Mouse (Mus musculus) stomach, embryonic 16.5 days (tissue): ENCODE measurements around the gene Bola1. TPM values are rescaled to one million over a fixed set of nuclear protein-coding genes. Genes with fewer than 3 reads are reported as not detected.

Experiments used
- ATAC-seq: fragments of 200-750 bp; cut with Nextera tagmentation; 2 replicates; pipeline ENCODE4 v1.8.0; 2017; ENCODE audit warnings: moderate number of reproducible peaks, moderate TSS enrichment; ENCODE audit not compliant: insufficient read depth, low FRiP score
- H3K27ac ChIP-seq: fragments of 300-500 bp; sonication (generic); 2 replicates; pipeline ENCODE4 v1.5.1; 2014; ENCODE audit warnings: low read length
- H3K27me3 ChIP-seq: fragments of 300-500 bp; sonication (generic); 2 replicates; pipeline ENCODE4 v1.6.1; 2014; ENCODE audit warnings: low read length, control low read depth, mixed read lengths; ENCODE audit not compliant: control insufficient read depth, insufficient read depth
- H3K36me3 ChIP-seq: fragments of 300-500 bp; sonication (generic); 2 replicates; pipeline ENCODE4 v1.6.1; 2014; ENCODE audit warnings: low read length; ENCODE audit not compliant: control insufficient read depth, insufficient read depth
- H3K4me1 ChIP-seq: fragments of 300-500 bp; sonication (generic); 2 replicates; pipeline ENCODE4 v1.6.1; 2014; ENCODE audit warnings: low read length, control low read depth, mixed read lengths; ENCODE audit not compliant: control insufficient read depth, insufficient read depth
- H3K4me2 ChIP-seq: fragments of 300-500 bp; sonication (generic); 2 replicates; pipeline ENCODE4 v1.6.1; 2014; ENCODE audit warnings: low read depth, low read length, mixed read lengths
- H3K4me3 ChIP-seq: fragments of 300-500 bp; sonication (generic); replicated peaks from 2 replicates; pipeline ENCODE4 v1.5.1; 2014; ENCODE audit warnings: mild to moderate bottlenecking, low read length
- H3K9ac ChIP-seq: fragments of 300-500 bp; sonication (generic); 2 replicates; pipeline ENCODE4 v1.6.1; 2014; ENCODE audit warnings: low read length
- H3K9me3 ChIP-seq: fragments of 300-500 bp; sonication (generic); replicated peaks from 2 replicates; pipeline ENCODE4 v1.6.1; 2016; ENCODE audit warnings: low read length, control low read depth; ENCODE audit not compliant: control insufficient read depth
- WGBS: fragments of 180-500 bp; shearing (Covaris S2); extraction: QIAGEN DNeasy Blood & Tissue Kit; methylation state at CpG from one replicate; pipeline ENCODE4 v1.1.7; 2014; 5-methylcytosine and 5-hydroxymethylcytosine counted together
- polyA plus RNA-seq: library from polyadenylated mRNA; unstranded; fragments of >200 nt; fragmentation: Nextera tagmentation; extraction: Ambion mirVana; gene quantifications from 2 replicates; pipeline ENCODE4 v1.2.1, GENCODE M21; 2015

The Bola1 gene
- polyA plus RNA-seq, 1 experiment from 2014 or later, result 50.0 TPM

DNA sequence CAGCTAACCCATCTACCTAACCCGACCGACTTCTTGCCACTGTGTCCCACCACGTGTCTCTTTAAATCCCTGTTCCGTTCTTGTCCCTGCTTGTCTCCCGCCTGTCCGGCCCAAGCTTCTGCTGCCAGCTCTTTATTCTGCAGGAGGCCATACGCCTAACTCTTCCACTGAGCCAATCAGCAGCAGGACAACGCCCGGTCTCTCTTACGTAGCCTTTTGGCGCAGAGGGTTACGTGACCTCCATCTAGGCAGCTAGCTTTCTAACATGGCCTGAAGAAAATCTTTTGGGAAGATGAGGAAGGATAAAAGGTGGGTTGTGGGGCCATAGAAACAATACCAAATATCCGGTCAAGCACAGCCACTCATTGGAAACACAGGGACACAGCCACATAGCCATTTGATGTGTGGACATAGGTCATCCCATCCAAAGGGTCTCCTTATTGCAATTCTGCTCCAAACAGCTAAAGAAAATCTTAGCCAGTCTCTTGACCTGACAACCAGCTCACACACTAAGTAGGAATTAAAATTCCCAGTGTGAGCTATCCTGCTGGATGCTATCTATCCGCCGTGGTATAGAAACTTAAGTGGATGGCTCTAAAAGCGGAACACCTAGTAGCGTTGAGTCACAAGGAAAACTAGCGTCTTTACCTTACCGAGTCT is 42.8 kb upstream of the Bola1 start:
- Histone ChIP-seq H3K4me1 (peaks cover 20% of the 10 kb centered on the region), H3K9me3 (no peaks in the 10 kb centered on the region), H3K27me3 (no peaks in the 10 kb centered on the region), H3K9ac (peak overlapping the region; percentile 89), H3K27ac (peak overlapping the region; percentile 99), H3K36me3 (no peaks in the 10 kb centered on the region), H3K4me2 (peak overlapping the region; percentile 83), H3K4me3 (peak overlapping the region; percentile 68)
- under 1% methylated on average over 19 of the region's 19 CpGs for WGBS
- peak; percentile 89 for ATAC-seq

GRCm38 (mm10) chr3:96261623-96262022 is 42.1 kb upstream of the Bola1 start:
- no peaks in the 10 kb centered on the region for H3K27me3 ChIP-seq
- H3K27ac ChIP-seq, result peak overlapping the region; percentile 99
- H3K9ac ChIP-seq, result peak overlapping the region; percentile 89
- 47% methylated on average over 3 of the region's 3 CpGs for WGBS
- peaks cover 20% of the 10 kb centered on the region for H3K4me1 ChIP-seq
- H3K4me2 ChIP-seq, result peak overlapping the region; percentile 83
- ATAC-seq, result no peak
- H3K4me3 ChIP-seq, result peak overlapping the region; percentile 68
- H3K9me3 ChIP-seq, result no peaks in the 10 kb centered on the region
- no peaks in the 10 kb centered on the region for H3K36me3 ChIP-seq

DNA sequence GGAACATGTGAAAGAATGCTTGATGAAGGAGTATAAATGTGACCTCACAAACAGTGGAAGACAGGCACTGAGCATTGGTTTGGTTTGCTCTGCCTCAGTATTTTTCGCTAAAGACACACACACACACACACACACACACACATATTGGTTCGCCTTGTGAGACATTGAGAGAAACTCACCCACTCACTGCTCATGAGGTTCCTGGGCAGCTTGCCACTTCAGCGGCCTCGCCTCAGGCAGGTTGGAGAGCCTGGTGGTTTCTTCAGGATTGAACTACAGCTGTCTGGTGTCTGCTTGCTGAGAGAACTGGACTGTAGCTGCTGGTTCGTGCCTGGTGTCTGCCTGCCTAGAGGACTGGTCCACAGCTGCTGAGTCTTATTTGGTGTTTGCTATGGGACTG is 40.7 kb upstream of the Bola1 start:
- Histone ChIP-seq H3K9ac (no peak overlapping the region), H3K27ac (no peak overlapping the region), H3K36me3 (no peaks in the 10 kb centered on the region), H3K4me1 (peaks cover 25% of the 10 kb centered on the region), H3K4me3 (no peak overlapping the region), H3K4me2 (no peak overlapping the region), H3K9me3 (no peaks in the 10 kb centered on the region), H3K27me3 (no peaks in the 10 kb centered on the region)
- no peak for ATAC-seq
- WGBS, result 90% methylated on average over 5 of the region's 5 CpGs

DNA sequence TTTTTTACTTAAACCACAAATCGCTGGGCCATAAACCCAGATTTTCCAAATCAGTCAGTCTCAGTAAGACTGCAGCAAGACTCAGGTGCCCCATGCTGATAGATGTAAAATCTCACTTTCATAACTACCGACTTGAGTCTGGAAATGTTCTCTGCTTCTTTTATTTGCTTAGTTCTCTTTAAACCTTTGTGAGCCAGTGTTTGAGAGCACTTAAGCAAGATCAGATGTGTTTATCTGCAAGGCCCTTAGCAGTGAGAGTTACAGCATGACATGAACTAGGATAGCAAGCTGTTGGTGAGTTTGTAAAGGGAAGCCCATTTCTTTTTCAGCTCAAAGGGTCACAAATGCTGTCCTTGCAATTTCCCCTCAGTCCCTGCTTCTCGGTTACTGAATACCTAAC is 37.7 kb upstream of the Bola1 start:
- Histone ChIP-seq H3K4me1 (peaks cover 10% of the 10 kb centered on the region; the same call in 1 of the 2 replicates), H3K9ac (no peak overlapping the region), H3K9me3 (no peaks in the 10 kb centered on the region), H3K4me2 (no peak overlapping the region), H3K27ac (no peak overlapping the region), H3K4me3 (no peak overlapping the region), H3K27me3 (no peaks in the 10 kb centered on the region), H3K36me3 (no peaks in the 10 kb centered on the region)
- 63% methylated on average over 3 of the region's 3 CpGs for WGBS
- no peak for ATAC-seq

GRCm38 (mm10) chr3:96255926-96256593 is 36.6 kb upstream of the Bola1 start:
- H3K27me3 ChIP-seq, result no peaks in the 10 kb centered on the region
- 0 out of 2 replicates have a peak overlapping the region, but pooled peaks have one; percentile 6 for H3K4me2 ChIP-seq
- H3K9me3 ChIP-seq, result no peaks in the 10 kb centered on the region
- H3K9ac ChIP-seq, result no peak overlapping the region; the same call in 1 of the 2 replicates
- H3K36me3 ChIP-seq, result no peaks in the 10 kb centered on the region
- no peak for ATAC-seq
- 47% methylated on average over 5 of the region's 5 CpGs for WGBS
- H3K27ac ChIP-seq, result peak overlapping the region; percentile 60; the same call in 1 of the 2 replicates
- H3K4me1 ChIP-seq, result peaks cover 4% of the 10 kb centered on the region; the same call in 1 of the 2 replicates
- H3K4me3 ChIP-seq, result no peak overlapping the region

- H3K27ac ChIP-seq, result no peak overlapping the region
- no peak overlapping the region for H3K9ac ChIP-seq
- no peaks in the 10 kb centered on the region for H3K27me3 ChIP-seq
- no peaks in the 10 kb centered on the region for H3K36me3 ChIP-seq
- no peaks in the 10 kb centered on the region for H3K9me3 ChIP-seq
- ATAC-seq, result 0 out of 2 replicates have a peak, but pooled peaks have one; percentile 41
- peaks cover 4% of the 10 kb centered on the region; the same call in 1 of the 2 replicates for H3K4me1 ChIP-seq
- WGBS, result 34% methylated on average over 10 of the region's 10 CpGs
- no peak overlapping the region for H3K4me2 ChIP-seq
- no peak overlapping the region for H3K4me3 ChIP-seq
Observed at GRCm38 (mm10) chr3:96254683-96255355, 35.3 kb upstream of the Bola1 start.

- H3K4me2 ChIP-seq, result no peak overlapping the region
- H3K36me3 ChIP-seq, result no peaks in the 10 kb centered on the region
- no peak overlapping the region for H3K9ac ChIP-seq
- no peak for ATAC-seq
- H3K4me1 ChIP-seq, result peaks cover 18% of the 10 kb centered on the region
- WGBS, result 89% methylated on average over 3 of the region's 3 CpGs
- no peaks in the 10 kb centered on the region for H3K27me3 ChIP-seq
- H3K9me3 ChIP-seq, result no peaks in the 10 kb centered on the region
- no peak overlapping the region for H3K27ac ChIP-seq
- no peak overlapping the region for H3K4me3 ChIP-seq
Observed at GRCm38 (mm10) chr3:96251787-96252186, 32.3 kb upstream of the Bola1 start.

DNA sequence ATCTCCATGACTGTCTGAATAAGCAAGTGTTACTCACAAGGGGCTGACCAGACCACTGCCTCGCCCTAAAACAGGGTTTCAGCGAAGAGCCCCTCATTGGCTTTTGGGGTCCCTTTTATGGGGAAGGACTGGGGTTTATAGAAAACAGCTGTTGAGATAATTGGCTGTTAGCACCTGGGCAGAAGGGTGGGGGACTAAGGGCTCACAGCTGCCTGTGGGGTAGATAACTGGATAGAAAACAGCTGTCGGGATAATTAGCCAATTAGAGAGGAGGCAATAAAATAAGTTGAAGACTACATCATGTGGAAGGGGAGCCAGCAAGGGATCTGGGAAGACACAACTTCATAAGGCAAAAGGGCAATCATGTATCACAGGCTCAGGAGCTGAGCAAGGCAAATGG is 31.4 kb upstream of the Bola1 start:
- no peaks in the 10 kb centered on the region for H3K27me3 ChIP-seq
- H3K9ac ChIP-seq, result no peak overlapping the region
- ATAC-seq, result no peak
- no peaks in the 10 kb centered on the region for H3K36me3 ChIP-seq
- no peaks in the 10 kb centered on the region for H3K9me3 ChIP-seq
- H3K4me2 ChIP-seq, result no peak overlapping the region
- H3K4me1 ChIP-seq, result peaks cover 14% of the 10 kb centered on the region
- WGBS, result 81% methylated on average over 3 of the region's 3 CpGs
- H3K4me3 ChIP-seq, result no peak overlapping the region
- no peak overlapping the region for H3K27ac ChIP-seq

GRCm38 (mm10) chr3:96249034-96249345 is 29.5 kb upstream of the Bola1 start:
- no peak for ATAC-seq
- Histone ChIP-seq H3K27ac (no peak overlapping the region), H3K4me1 (peaks cover 20% of the 10 kb centered on the region), H3K36me3 (no peaks in the 10 kb centered on the region), H3K9me3 (no peaks in the 10 kb centered on the region), H3K4me3 (peak overlapping the region; percentile 49; the same call in 1 of the 2 replicates), H3K4me2 (peak overlapping the region; percentile 57), H3K27me3 (no peaks in the 10 kb centered on the region), H3K9ac (peak overlapping the region; percentile 56; the same call in 1 of the 2 replicates)
- WGBS, result 40% methylated on average over 4 of the region's 4 CpGs
